Mouse (Mus musculus): ENCODE measurements around the gene Zmiz1.

- no peak for TF ChIP-seq MYOG (IDR thresholded peaks at IDR 0.05; ENCODE audit: control insufficient read depth, extremely low read depth, insufficient read length)
- TF ChIP-seq CTCF (IDR thresholded peaks at IDR 0.05; ENCODE audit: control insufficient read depth, insufficient read depth, insufficient read length): no peak
- no peak for TF ChIP-seq MYOD1 (IDR thresholded peaks at IDR 0.05; ENCODE audit: control insufficient read depth, insufficient read length, low read depth)
- no peak for TF ChIP-seq CEBPB (IDR thresholded peaks at IDR 0.05; ENCODE audit: low read depth)
- no peak for TF ChIP-seq FOSL1 (IDR thresholded peaks at IDR 0.05; ENCODE audit: insufficient read depth, low read length, poor library complexity, severe bottlenecking)
These were observed 195.6 kb downstream of the Zmiz1 start for GRCm38 (mm10) chr14:25654401-25655197.

Data from C2C12 (cell line).